Mouse (Mus musculus) myocyte (in vitro differentiated cells): ENCODE results near the gene Slc16a1. TPM values are rescaled to one million over a fixed set of nuclear protein-coding genes. Genes with fewer than 3 reads are reported as not detected.
"Not testable (repeated sequence)": the region's sequence is repeated elsewhere in the genome, so short reads cannot be mapped to it uniquely, and the experiment has no call there.

Source experiments
- H3K27me3 ChIP-seq: one replicate; pipeline ENCODE4 v1.6.1; 2011; ENCODE audit not compliant: control insufficient read depth, insufficient read depth, insufficient read length
- H3K36me3 ChIP-seq: one replicate; pipeline ENCODE4 v1.6.1; 2011; ENCODE audit not compliant: control insufficient read depth, insufficient read depth
- H3K4me2 ChIP-seq: one replicate; pipeline ENCODE4 v1.6.1; 2011; ENCODE audit warnings: low read depth, control low read depth
- H3K4me3 ChIP-seq: one replicate; pipeline ENCODE4 v1.5.1; 2011; ENCODE audit warnings: mild to moderate bottlenecking, control low read depth, moderate library complexity
- H3K79me2 ChIP-seq: one replicate; pipeline ENCODE4 v1.6.1; 2011; ENCODE audit not compliant: control insufficient read depth, insufficient read depth
- H3ac ChIP-seq: one replicate; pipeline ENCODE4 v1.6.1; 2011; ENCODE audit not compliant: control insufficient read depth, insufficient read length
- CEBPB ChIP-seq: IDR thresholded peaks from 2 replicates; pipeline ENCODE4 v1.6.1; 2011; ENCODE audit warnings: mild to moderate bottlenecking, moderate library complexity; ENCODE audit not compliant: poor library complexity, insufficient read depth, severe bottlenecking
- E2F4 ChIP-seq: IDR thresholded peaks from one replicate; pipeline ENCODE4 v1.6.1; 2011; ENCODE audit warnings: mild to moderate bottlenecking, control low read depth, moderate library complexity; ENCODE audit not compliant: insufficient read depth
- MAX ChIP-seq: IDR thresholded peaks from one replicate; pipeline ENCODE4 v1.6.1; 2011; ENCODE audit warnings: low read depth, mild to moderate bottlenecking, control low read depth
- MYOD1 ChIP-seq, 3 experiments: IDR thresholded peaks; one replicate each; pipeline ENCODE4 v1.6.1; 2011; ENCODE audit warnings: control low read depth in 2 of 3, low read depth in 2 of 3, mild to moderate bottlenecking in 2 of 3, moderate library complexity in 1 of 3; ENCODE audit not compliant: insufficient read length in 2 of 3, control insufficient read depth in 1 of 3
- MYOG ChIP-seq, 3 experiments: IDR thresholded peaks; one replicate each; pipeline ENCODE4 v1.6.1; 2011; ENCODE audit warnings: control low read depth in 2 of 3, low read depth in 2 of 3, mild to moderate bottlenecking in 2 of 3; ENCODE audit not compliant: insufficient read length in 2 of 3, control insufficient read depth in 1 of 3, insufficient read depth in 1 of 3
- POLR2A ChIP-seq: IDR thresholded peaks from one replicate; pipeline ENCODE4 v1.6.1; 2011; ENCODE audit warnings: low read depth, mild to moderate bottlenecking, control low read depth, moderate library complexity; ENCODE audit not compliant: insufficient read length
- POLR2AphosphoS2 ChIP-seq: IDR thresholded peaks from one replicate; pipeline ENCODE4 v1.6.1; 2011; ENCODE audit warnings: low read depth, control low read depth; ENCODE audit not compliant: insufficient read length
- REST ChIP-seq: IDR thresholded peaks from one replicate; pipeline ENCODE4 v1.6.1; 2011; ENCODE audit warnings: mild to moderate bottlenecking, control low read depth, moderate library complexity; ENCODE audit not compliant: insufficient read depth, insufficient read length
- SRF ChIP-seq: IDR thresholded peaks from one replicate; pipeline ENCODE4 v1.6.1; 2011; ENCODE audit warnings: low read depth; ENCODE audit not compliant: control insufficient read depth, insufficient read length
- TCF12 ChIP-seq: IDR thresholded peaks from one replicate; pipeline ENCODE4 v1.6.1; 2011; ENCODE audit warnings: mild to moderate bottlenecking, control low read depth; ENCODE audit not compliant: poor library complexity, insufficient read depth, severe bottlenecking
- TCF3 ChIP-seq: IDR thresholded peaks from one replicate; pipeline ENCODE4 v1.6.1; 2011; ENCODE audit warnings: low read depth, control low read depth; ENCODE audit not compliant: insufficient read length
- USF1 ChIP-seq: IDR thresholded peaks from one replicate; pipeline ENCODE4 v1.6.1; 2011; ENCODE audit warnings: low read depth, mild to moderate bottlenecking, control low read depth, moderate library complexity
- polyA plus RNA-seq: library from polyadenylated mRNA; unstranded; fragments of >200 nt; fragmentation: generic; extraction: Trizol; gene quantifications from one replicate; pipeline ENCODE4 v1.2.1, GENCODE M21; 2012; ENCODE audit warnings: missing spikeins

The Slc16a1 gene
- polyA plus RNA-seq, 1 experiment, result 24.7 TPM

DNA sequence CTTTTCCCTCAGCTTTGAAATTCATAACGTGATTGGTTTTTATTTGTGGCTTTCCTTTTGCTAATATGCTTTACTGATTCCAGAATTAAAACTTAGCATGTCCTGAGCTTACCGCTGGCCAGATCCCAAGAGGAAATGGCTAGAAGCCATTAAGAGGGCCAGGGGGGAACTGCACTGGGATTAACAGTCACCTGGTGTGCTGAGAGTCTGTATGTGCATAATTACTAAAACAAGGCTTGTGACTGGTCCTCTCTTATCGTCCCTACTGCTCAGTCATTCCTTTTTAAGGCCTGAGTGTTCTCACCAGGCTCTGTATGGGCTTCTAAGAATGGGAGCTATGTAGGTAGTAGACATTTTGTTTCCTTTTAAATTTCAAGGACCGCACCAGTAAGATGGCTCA is 23.5 kb downstream of the Slc16a1 start:
- H3ac ChIP-seq, result no peak overlapping the region
- TF ChIP-seq MYOD1 (IDR thresholded peaks at IDR 0.05; ENCODE audit: control insufficient read depth in 1 of 3, insufficient read length in 2 of 3, low read depth in 2 of 3) (no peak), MAX (no peak), SRF (no peak), TCF12 (no peak), POLR2A (no peak), USF1 (no peak), CEBPB (no peak)
- peaks cover 11% of the 10 kb centered on the region for H3K36me3 ChIP-seq
- H3K79me2 ChIP-seq, result no peaks in the 10 kb centered on the region
- H3K4me2 ChIP-seq, result no peak overlapping the region
- no peak overlapping the region for H3K4me3 ChIP-seq
- H3K27me3 ChIP-seq, result no peaks in the 10 kb centered on the region

DNA sequence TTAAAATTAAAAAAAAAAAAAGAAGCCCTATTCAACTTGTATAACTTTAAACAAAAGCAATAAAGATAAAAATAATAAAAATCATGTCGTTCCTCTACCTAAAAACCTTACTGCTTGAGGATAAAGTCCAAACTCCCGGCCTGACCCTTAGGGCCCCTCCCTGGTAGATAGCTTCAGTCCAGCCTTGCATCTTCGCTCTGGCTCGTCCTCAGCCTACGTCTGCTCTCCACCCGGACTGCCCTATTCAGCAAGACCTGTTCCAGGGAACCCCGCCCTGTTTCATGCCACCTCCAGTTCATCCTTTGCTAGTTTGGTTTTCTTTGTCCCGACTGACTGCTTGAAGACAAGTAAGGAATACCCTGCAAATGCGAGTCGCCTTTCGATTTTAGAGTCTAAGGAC is 24.5 kb downstream of the Slc16a1 start:
- H3ac ChIP-seq, result no peak overlapping the region
- H3K27me3 ChIP-seq, result no peaks in the 10 kb centered on the region
- TF ChIP-seq TCF12 (no peak), USF1 (no peak), REST (no peak), MYOG (IDR thresholded peaks at IDR 0.05; ENCODE audit: control insufficient read depth in 1 of 3, insufficient read depth in 1 of 3, insufficient read length in 2 of 3, low read depth in 2 of 3) (no peak), CEBPB (no peak), SRF (no peak)
- H3K36me3 ChIP-seq, result peaks cover 2% of the 10 kb centered on the region
- no peak overlapping the region for H3K4me3 ChIP-seq
- no peaks in the 10 kb centered on the region for H3K79me2 ChIP-seq
- no peak overlapping the region for H3K4me2 ChIP-seq

GRCm38 (mm10) chr3:104666950-104667349 is 28.5 kb downstream of the Slc16a1 start:
- Histone ChIP-seq H3K36me3 (no peaks in the 10 kb centered on the region), H3K79me2 (no peaks in the 10 kb centered on the region), H3K4me2 (peak overlapping the region; percentile 61), H3K4me3 (no peak overlapping the region), H3K27me3 (no peaks in the 10 kb centered on the region), H3ac (no peak overlapping the region)
- peak; percentile 77 for TF ChIP-seq TCF12
- peak; percentile 53 to 85 (median 82) for TF ChIP-seq MYOD1 (IDR thresholded peaks at IDR 0.05; ENCODE audit: control insufficient read depth in 1 of 3, insufficient read length in 2 of 3, low read depth in 2 of 3)
- no peak for TF ChIP-seq MAX
- TF ChIP-seq TCF3, result no peak
- peak; percentile 65 for TF ChIP-seq CEBPB
- no peak for TF ChIP-seq USF1
- peak in 2 of 3 experiments; percentile 47 to 79 for TF ChIP-seq MYOG (IDR thresholded peaks at IDR 0.05; ENCODE audit: control insufficient read depth in 1 of 3, insufficient read depth in 1 of 3, insufficient read length in 2 of 3, low read depth in 2 of 3)

GRCm38 (mm10) chr3:104667451-104667850 is 29.0 kb downstream of the Slc16a1 start:
- Histone ChIP-seq H3K79me2 (no peaks in the 10 kb centered on the region), H3K36me3 (no peaks in the 10 kb centered on the region), H3K4me2 (peak overlapping the region; percentile 61), H3K4me3 (no peak overlapping the region), H3K27me3 (no peaks in the 10 kb centered on the region), H3ac (no peak overlapping the region)
- peak in 2 of 3 experiments; percentile 9 to 15 for TF ChIP-seq MYOG (IDR thresholded peaks at IDR 0.05; ENCODE audit: control insufficient read depth in 1 of 3, insufficient read depth in 1 of 3, insufficient read length in 2 of 3, low read depth in 2 of 3)
- no peak for TF ChIP-seq E2F4
- no peak for TF ChIP-seq TCF3
- TF ChIP-seq TCF12, result no peak
- peak in 1 of 3 experiments; percentile 29 for TF ChIP-seq MYOD1 (IDR thresholded peaks at IDR 0.05; ENCODE audit: control insufficient read depth in 1 of 3, insufficient read length in 2 of 3, low read depth in 2 of 3)
- TF ChIP-seq MAX, result no peak

DNA sequence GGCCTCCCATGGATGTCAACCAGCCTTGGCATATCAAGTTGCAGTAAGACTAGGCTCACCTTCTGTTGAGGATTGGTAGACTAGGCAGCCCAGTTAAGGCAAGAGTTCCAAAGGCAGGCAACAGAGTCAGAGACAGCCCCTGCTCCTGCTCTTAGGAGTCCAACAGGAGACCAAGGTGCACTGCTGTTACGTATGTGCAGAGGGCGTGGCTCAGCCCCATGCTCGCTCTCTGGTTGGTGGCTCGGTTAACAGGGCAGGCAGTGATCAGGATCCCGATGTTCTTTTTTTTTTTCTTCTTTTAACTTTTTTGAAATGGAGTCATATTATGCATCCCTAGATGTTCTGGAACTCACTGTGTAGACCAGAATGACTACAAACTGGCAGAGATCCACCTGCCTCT is 30.5 kb downstream of the Slc16a1 start:
- H3K79me2 ChIP-seq, result no peaks in the 10 kb centered on the region
- H3K4me2 ChIP-seq, result no peak overlapping the region
- no peaks in the 10 kb centered on the region for H3K36me3 ChIP-seq
- TF ChIP-seq REST (no peak), POLR2A (no peak), TCF12 (no peak), MAX (no peak), E2F4 (no peak)
- H3K27me3 ChIP-seq, result no peaks in the 10 kb centered on the region
- H3ac ChIP-seq, result no peak overlapping the region
- H3K4me3 ChIP-seq, result no peak overlapping the region

GRCm38 (mm10) chr3:104669856-104670182 is 31.4 kb downstream of the Slc16a1 start:
- H3ac ChIP-seq, result no peak overlapping the region
- no peaks in the 10 kb centered on the region for H3K27me3 ChIP-seq
- TF ChIP-seq E2F4 (no peak), POLR2AphosphoS2 (no peak), CEBPB (no peak), MYOD1 (IDR thresholded peaks at IDR 0.05; ENCODE audit: control insufficient read depth in 1 of 3, insufficient read length in 2 of 3, low read depth in 2 of 3) (no peak), REST (no peak), SRF (no peak), MAX (no peak), MYOG (IDR thresholded peaks at IDR 0.05; ENCODE audit: control insufficient read depth in 1 of 3, insufficient read depth in 1 of 3, insufficient read length in 2 of 3, low read depth in 2 of 3) (no peak), TCF12 (no peak), TCF3 (no peak), POLR2A (no peak), USF1 (no peak)
- H3K4me3 ChIP-seq, result no peak overlapping the region
- no peaks in the 10 kb centered on the region for H3K79me2 ChIP-seq
- no peaks in the 10 kb centered on the region for H3K36me3 ChIP-seq
- H3K4me2 ChIP-seq, result peak overlapping the region; percentile 20

DNA sequence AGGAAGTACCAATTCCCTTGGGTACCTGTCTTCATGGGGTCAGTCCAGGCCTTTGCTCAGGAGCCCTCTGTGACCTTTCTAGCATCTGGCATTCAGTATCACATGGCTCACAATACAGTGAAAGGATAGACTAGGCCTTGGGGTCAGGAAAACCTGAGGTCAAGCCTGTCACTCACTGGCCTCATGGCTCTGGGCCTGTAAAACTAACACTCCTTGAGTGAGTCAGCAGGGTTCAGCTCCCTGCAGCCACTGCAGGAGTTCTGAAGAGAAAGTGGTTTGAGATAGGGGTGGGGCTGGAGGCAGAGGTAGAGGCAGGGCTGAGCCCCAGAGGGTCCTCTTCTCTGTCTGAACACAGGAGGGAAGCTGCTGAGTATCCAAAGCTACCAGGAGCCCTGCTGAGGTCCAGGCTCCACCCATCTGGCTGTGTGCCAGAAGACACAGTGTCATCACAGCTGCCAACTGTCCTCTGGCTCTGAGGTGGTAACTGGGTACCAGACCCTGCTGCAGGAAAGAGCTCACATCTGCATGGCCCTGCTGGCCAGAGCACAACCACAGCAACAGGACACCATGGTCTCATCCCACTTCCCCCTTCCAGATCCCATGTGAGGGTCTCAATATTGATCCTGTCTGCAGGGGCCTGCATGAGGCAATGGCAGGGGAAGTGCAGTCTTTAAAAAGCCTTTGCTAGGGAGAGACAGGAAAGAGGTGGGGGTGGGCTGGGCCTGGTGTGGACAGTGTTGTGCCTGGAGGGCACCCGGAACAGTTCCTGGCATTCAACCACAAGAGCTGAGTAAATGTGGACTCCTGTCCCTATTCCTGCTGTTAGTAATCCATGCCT is 31.9 kb downstream of the Slc16a1 start:
- H3K4me2 ChIP-seq, result peak overlapping the region; percentile 20
- not testable (repeated sequence) for H3K36me3 ChIP-seq, H3K79me2 ChIP-seq, H3ac ChIP-seq, H3K4me3 ChIP-seq, H3K27me3 ChIP-seq
